10 mouse cellular contexts compared by ENCODE assay signal in the genomic region with DNA sequence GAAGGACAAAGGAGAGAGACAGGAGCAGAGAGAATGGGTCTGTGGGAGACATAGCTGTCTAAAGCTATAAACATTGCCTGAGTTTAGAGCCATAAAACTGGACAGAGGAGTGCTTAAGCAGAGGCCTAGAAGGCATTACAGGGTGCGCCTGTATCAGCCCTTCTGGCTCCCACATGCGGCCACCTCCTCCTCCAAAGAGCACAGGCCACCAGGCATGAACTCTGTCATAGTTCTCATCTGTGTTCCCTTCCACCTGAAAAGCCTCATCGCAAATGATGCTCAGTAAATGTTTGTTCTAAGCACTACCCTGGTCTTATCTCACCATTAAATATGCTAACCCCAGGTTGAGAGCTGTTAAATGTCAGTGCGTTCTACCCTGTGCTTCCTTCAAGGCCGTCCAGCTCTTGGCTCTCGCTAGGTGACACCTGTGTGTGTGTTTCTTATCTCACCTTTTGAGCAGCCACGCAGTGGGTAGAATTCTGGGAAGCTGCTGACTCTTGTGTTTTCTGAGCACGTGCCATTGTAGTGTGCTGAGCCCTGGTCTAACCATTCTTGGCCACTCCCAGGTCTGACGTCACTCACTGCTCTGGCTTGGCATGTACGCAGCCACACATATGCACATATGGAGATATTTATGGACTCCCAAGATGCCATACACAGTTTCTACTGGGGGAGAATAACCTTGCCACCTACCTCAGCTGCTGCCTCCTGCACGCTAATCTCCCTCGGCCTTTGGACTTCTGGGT. TPM values are rescaled to one million over a fixed set of nuclear protein-coding genes. Genes with fewer than 3 reads are reported as not detected.
A peak's percentile ranks its signal among the peaks of the same experiment; 100 is the strongest.
DNase-seq lines count a peak whose midpoint lies in the region; ATAC-seq and TF ChIP-seq lines count a peak whose summit lies in the region.
"Had no signal": no experiment of that assay in that cellular context is flagged by ENCODE, and none has a peak within 500 bp of the region (broad histone marks: within the 10 kb centered on the region; RNA-seq: fewer than 3 reads in every experiment).

No protein-coding gene starts in this region.

- H3K4me1 ChIP-seq in G1E (ENCODE audit: insufficient read depth, low read depth, low read length): peaks cover 34% of the 10 kb centered on the region
- H3K4me1 ChIP-seq in intestine, embryonic 15.5 days (replicated peaks): peaks cover 34% of the 10 kb centered on the region
- peaks cover 26% of the 10 kb centered on the region for H3K4me1 ChIP-seq in lung, postnatal 0 days (ENCODE audit: insufficient read depth, low read depth, low read length)

- no peak overlapping the region for H3K9ac ChIP-seq in intestine, embryonic 15.5 days
- H3K9ac ChIP-seq in lung, postnatal 0 days (replicated peaks; ENCODE audit: low read depth): no peak overlapping the region
- H3K9ac ChIP-seq: neural tube, embryonic 12.5 days had no signal

- H3K27me3 ChIP-seq in G1E (ENCODE audit: insufficient read depth, low read length): no peaks in the 10 kb centered on the region
- no peaks in the 10 kb centered on the region for H3K27me3 ChIP-seq in intestine, embryonic 15.5 days (replicated peaks)
- no peaks in the 10 kb centered on the region for H3K27me3 ChIP-seq in lung, postnatal 0 days (replicated peaks; ENCODE audit: insufficient read depth, low read length)
- H3K27me3 ChIP-seq: neural tube, embryonic 12.5 days had no signal

- 0 out of 2 replicates have a peak, but pooled peaks have one; percentile 8 for TF ChIP-seq EP300 in lung, postnatal 0 days (IDR thresholded peaks at IDR 0.05)

- no peak overlapping the region for H3K4me3 ChIP-seq in G1E (ENCODE audit: low read depth, low read length)
- no peak overlapping the region for H3K4me3 ChIP-seq in intestine, embryonic 15.5 days (replicated peaks)
- no peak overlapping the region for H3K4me3 ChIP-seq in lung, postnatal 0 days (ENCODE audit: low read depth, low read length)
- H3K4me3 ChIP-seq: neural tube, embryonic 12.5 days had no signal

- H3K36me3 ChIP-seq in G1E (replicated peaks): peaks cover 65% of the 10 kb centered on the region
- H3K36me3 ChIP-seq in intestine, embryonic 15.5 days: no peaks in the 10 kb centered on the region
- H3K36me3 ChIP-seq in lung, postnatal 0 days (ENCODE audit: insufficient read depth, low read length): no peaks in the 10 kb centered on the region; the same call in 1 of the 2 replicates
- H3K36me3 ChIP-seq: neural tube, embryonic 12.5 days had no signal

- no peak for DNase-seq in frontal cortex, postnatal 25 days (ENCODE audit: low spot score in 2 of 2)
- no peak for DNase-seq in G1E (ENCODE audit: low spot score)
- DNase-seq in lung, postnatal 0 days (ENCODE audit: low spot score): peak; percentile 89
- DNase-seq in spleen, postnatal 36 days (ENCODE audit: low spot score in 2 of 2): no peak
- no peak for DNase-seq in layer of hippocampus, postnatal 10 days (ENCODE audit: low spot score in 2 of 2)
- no peak for DNase-seq in left cerebral cortex, adult 8-10 months (ENCODE audit: low spot score in 2 of 2)
- DNase-seq: left cerebral cortex, postnatal 4 days had no signal

- no peak for TF ChIP-seq CTCF in G1E (IDR thresholded peaks at IDR 0.05; ENCODE audit: low read depth, low read length)
- no peak for TF ChIP-seq CTCF in lung, postnatal 0 days (IDR thresholded peaks at IDR 0.05)

- ATAC-seq in frontal cortex, adult (ENCODE audit: low TSS enrichment): 0 out of 2 replicates have a peak, but pooled peaks have one; percentile 6
- peak; percentile 23; the same call in 1 of the 2 replicates for ATAC-seq in G1E (ENCODE audit: extremely low read depth, insufficient number of reproducible peaks, low FRiP score, poor library complexity, severe bottlenecking)
- peak; percentile 88 for ATAC-seq in intestine, embryonic 15.5 days
- ATAC-seq in lung, postnatal 0 days: peak; percentile 89

- H3K9me3 ChIP-seq in G1E (replicated peaks): no peaks in the 10 kb centered on the region
- H3K9me3 ChIP-seq in intestine, embryonic 15.5 days: no peaks in the 10 kb centered on the region
- no peaks in the 10 kb centered on the region for H3K9me3 ChIP-seq in lung, postnatal 0 days (ENCODE audit: low read length)
- H3K9me3 ChIP-seq: neural tube, embryonic 12.5 days had no signal

- WGBS in intestine, embryonic 15.5 days: 59% methylated on average over 12 of the region's 12 CpGs
- 52% methylated on average over 12 of the region's 12 CpGs for WGBS in lung, postnatal 0 days

- peak overlapping the region; percentile 87 for H3K27ac ChIP-seq in intestine, embryonic 15.5 days
- peak overlapping the region; percentile 88 for H3K27ac ChIP-seq in lung, postnatal 0 days (ENCODE audit: low read length)
- H3K27ac ChIP-seq: neural tube, embryonic 12.5 days had no signal

- H3K4me2 ChIP-seq in intestine, embryonic 15.5 days (replicated peaks): peak overlapping the region; percentile 38
- peak overlapping the region; percentile 19; the same call in 1 of the 2 replicates for H3K4me2 ChIP-seq in lung, postnatal 0 days (replicated peaks; ENCODE audit: low read depth, low read length)
- H3K4me2 ChIP-seq: neural tube, embryonic 12.5 days had no signal

RNA-seq across cellular contexts. Expression of a gene that starts 37.4 kb away (rescaled TPM):
- total RNA-seq in G1E (2014; fragmentation: Nextera tagmentation): 140 and 158 TPM in 2 replicates
- total RNA-seq in G1E (2017): 67.0 and 70.1 TPM in 2 replicates
- 24.4 TPM in 2 replicates for polyA plus RNA-seq in G1E (2012)
- polyA plus RNA-seq in intestine, embryonic 15.5 days (2015; fragmentation: Nextera tagmentation; extraction: Ambion mirVana): 105 and 111 TPM in 2 replicates
- polyA plus RNA-seq in lung, postnatal 0 days (2015; fragmentation: Nextera tagmentation; extraction: Ambion mirVana): 171 and 176 TPM in 2 replicates
- 100 to 1,000 TPM; 126 to 132 TPM for total RNA-seq in layer of hippocampus, postnatal 10 days (2021)
- total RNA-seq in left cerebral cortex, adult 8-10 months (2022): 100 to 1,000 TPM; 222 to 278 (median 250) TPM

Comparison
In these comparisons a context has a peak if more than half of its experiments do, and no peak if none do; other contexts are left out.
1. ATAC-seq: peak in every context shown above with its lines; median percentile 89 in lung, postnatal 0 days; 88 in intestine, embryonic 15.5 days; 23 in G1E; 6 in frontal cortex, adult.